Mouse (Mus musculus) embryonic facial prominence, embryonic 14.5 days (tissue): Measurements from ENCODE around the gene Olfr577. TPM values are rescaled to one million over a fixed set of nuclear protein-coding genes. Genes with fewer than 3 reads are reported as not detected.

Experiments used
- ATAC-seq: fragments of 200-750 bp; cut with Nextera tagmentation; 2 replicates; pipeline ENCODE4 v1.8.0; 2017; ENCODE audit warnings: low read depth, moderate number of reproducible peaks, moderate TSS enrichment
- DNase-seq: peaks from one replicate; pipeline ENCODE4 v3.0.0-alpha.2; 2015; ENCODE audit warnings: low spot score
- H3K27ac ChIP-seq: fragments of 300-500 bp; sonication (generic); replicated peaks from 2 replicates; pipeline ENCODE4 v1.5.1; 2014; ENCODE audit warnings: low read depth, mild to moderate bottlenecking, low read length, moderate library complexity
- H3K27me3 ChIP-seq: fragments of 300-500 bp; sonication (generic); replicated peaks from 2 replicates; pipeline ENCODE4 v1.6.1; 2014; ENCODE audit warnings: low read length; ENCODE audit not compliant: control insufficient read depth, insufficient read depth
- H3K36me3 ChIP-seq: fragments of 300-500 bp; sonication (generic); 2 replicates; pipeline ENCODE4 v1.6.1; 2014; ENCODE audit warnings: low read length, mixed read lengths; ENCODE audit not compliant: control insufficient read depth, insufficient read depth
- H3K4me1 ChIP-seq: fragments of 300-500 bp; sonication (generic); 2 replicates; pipeline ENCODE4 v1.6.1; 2014; ENCODE audit warnings: antibody characterized with exemption, low read length; ENCODE audit not compliant: control insufficient read depth, insufficient read depth
- H3K4me2 ChIP-seq: fragments of 300-500 bp; sonication (generic); 2 replicates; pipeline ENCODE4 v1.6.1; 2014; ENCODE audit warnings: low read depth, mild to moderate bottlenecking, low read length, moderate library complexity, mixed read lengths
- H3K4me3 ChIP-seq: fragments of 300-500 bp; sonication (generic); 2 replicates; pipeline ENCODE4 v1.5.1; 2014; ENCODE audit warnings: low read depth, mild to moderate bottlenecking, low read length
- H3K9ac ChIP-seq: fragments of 300-500 bp; sonication (generic); 2 replicates; pipeline ENCODE4 v1.6.1; 2014; ENCODE audit warnings: low read depth, mild to moderate bottlenecking, low read length, moderate library complexity, mixed read lengths
- H3K9me3 ChIP-seq: fragments of 300-500 bp; sonication (generic); 2 replicates; pipeline ENCODE4 v1.6.1; 2016; ENCODE audit warnings: low read length; ENCODE audit not compliant: control insufficient read depth
- WGBS: fragments of 180-500 bp; shearing (Covaris S2); extraction: QIAGEN DNeasy Blood & Tissue Kit; methylation state at CpG from one replicate; pipeline ENCODE4 v1.1.7; 2014; 5-methylcytosine and 5-hydroxymethylcytosine counted together
- polyA plus RNA-seq: library from polyadenylated mRNA; unstranded; fragments of >200 nt; fragmentation: Nextera tagmentation; extraction: Ambion mirVana; gene quantifications from 2 replicates; pipeline ENCODE4 v1.2.1, GENCODE M21; 2014

Gene Olfr577
- polyA plus RNA-seq, 1 experiment from 2014 or later: not detected

GRCm38 (mm10) chr7:102942475-102942874, 33.3 kb downstream of the Olfr577 start, which contains the start of gene Olfr573-ps1:
Olfr573-ps1 (minus strand) TSS chr7:102942575.
- no peak within 1 kb of the TSS for H3K4me3 ChIP-seq
- no peaks in the 10 kb centered on the region for H3K4me1 ChIP-seq
- H3K36me3 ChIP-seq: no peaks in the 10 kb centered on the region
- 87% methylated on average over 2 of the region's 2 CpGs for WGBS
- H3K9me3 ChIP-seq: no peaks in the 10 kb centered on the region
- H3K4me2 ChIP-seq: no peak within 1 kb of the TSS
- ATAC-seq (no peak), DNase-seq (no peak)
- no peak within 1 kb of the TSS for H3K9ac ChIP-seq
- no peaks in the 10 kb centered on the region for H3K27me3 ChIP-seq
- no peak within 1 kb of the TSS for H3K27ac ChIP-seq

DNA sequence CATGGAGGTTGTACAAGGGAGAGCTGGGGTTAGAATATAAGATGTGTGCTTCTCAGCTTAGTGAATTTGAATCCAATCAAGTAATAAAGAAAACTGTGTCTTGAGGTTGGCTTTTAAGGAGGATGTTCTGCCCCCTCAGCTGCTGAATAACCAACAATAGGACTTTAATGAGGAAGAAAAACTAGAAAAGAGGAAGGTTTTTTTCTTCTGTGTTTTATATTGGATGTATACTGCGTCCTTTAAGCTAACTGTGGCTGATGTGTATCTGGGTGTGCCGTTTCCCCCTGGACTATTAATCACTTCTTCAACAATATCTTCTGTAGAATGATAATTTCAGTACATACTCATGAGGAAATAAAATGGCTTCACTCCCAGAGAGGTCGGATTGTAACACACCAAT, 48.6 kb downstream of the Olfr577 start:
- no peaks in the 10 kb centered on the region for H3K27me3 ChIP-seq
- no peak overlapping the region for H3K27ac ChIP-seq
- H3K4me2 ChIP-seq: no peak overlapping the region
- no peaks in the 10 kb centered on the region for H3K9me3 ChIP-seq
- H3K9ac ChIP-seq: no peak overlapping the region
- no peak overlapping the region for H3K4me3 ChIP-seq
- DNase-seq: no peak
- H3K36me3 ChIP-seq: no peaks in the 10 kb centered on the region
- 71% methylated on average over 3 of the region's 3 CpGs for WGBS
- no peak for ATAC-seq
- no peaks in the 10 kb centered on the region for H3K4me1 ChIP-seq

- ATAC-seq: no peak
- WGBS: 47% methylated on average over 1 of the region's 1 CpGs
- H3K4me3 ChIP-seq: no peak within 1 kb of the TSS
These were observed 51.6 kb downstream of the Olfr577 start, which contains the start of gene Olfr572 for GRCm38 (mm10) chr7:102924109-102924508. Olfr572 (plus strand) TSS chr7:102924409.

More at GRCm38 (mm10) chr7:102924109-102924508, 51.6 kb downstream of the Olfr577 start, which contains the start of gene Olfr572:
- Histone ChIP-seq H3K4me1 (no peaks in the 10 kb centered on the region), H3K4me2 (no peak within 1 kb of the TSS), H3K36me3 (no peaks in the 10 kb centered on the region), H3K9ac (no peak within 1 kb of the TSS), H3K27me3 (no peaks in the 10 kb centered on the region), H3K27ac (no peak within 1 kb of the TSS), H3K9me3 (no peaks in the 10 kb centered on the region)
- DNase-seq: no peak

Other genes with a start within 250 kb of the Olfr577 start
- not detected in 2 replicates for gene Olfr559, start 248.5 kb downstream of the Olfr577 start, polyA plus RNA-seq
- not detected in 2 replicates for gene Olfr560, start 216.6 kb downstream of the Olfr577 start, polyA plus RNA-seq
- 1.0 and 1.5 TPM in 2 replicates for gene Olfr78, start 216.5 kb downstream of the Olfr577 start, polyA plus RNA-seq
- gene Olfr561, start 204.7 kb downstream of the Olfr577 start, polyA plus RNA-seq: 0.11 TPM in 1 of 2 replicates, not detected in the other
- gene Olfr564, start 172.5 kb downstream of the Olfr577 start, polyA plus RNA-seq: not detected in 2 replicates
- gene Olfr566, start 117.2 kb downstream of the Olfr577 start, polyA plus RNA-seq: 0.14 TPM in 1 of 2 replicates, not detected in the other
- not detected in 2 replicates for gene Olfr568, start 98.8 kb downstream of the Olfr577 start, polyA plus RNA-seq
- not detected in 2 replicates for gene Olfr569, start 85.1 kb downstream of the Olfr577 start, polyA plus RNA-seq
- gene Olfr570, start 81.4 kb downstream of the Olfr577 start, polyA plus RNA-seq: not detected in 2 replicates
- 0.06 and 0.08 TPM in 2 replicates for gene Olfr571, start 58.4 kb downstream of the Olfr577 start, polyA plus RNA-seq
- gene Olfr572, start 51.5 kb downstream of the Olfr577 start, polyA plus RNA-seq: not detected in 2 replicates
- not detected in 2 replicates for gene Olfr573-ps1, start 33.4 kb downstream of the Olfr577 start, polyA plus RNA-seq
- gene Olfr574, start 27.5 kb downstream of the Olfr577 start, polyA plus RNA-seq: not detected in 2 replicates
- not detected in 2 replicates for gene Olfr575, start 17.2 kb downstream of the Olfr577 start, polyA plus RNA-seq
- not detected in 2 replicates for gene Olfr576, start 13.3 kb downstream of the Olfr577 start, polyA plus RNA-seq
- gene Olfr578, start 13.4 kb upstream of the Olfr577 start, polyA plus RNA-seq: 0.08 and 0.31 TPM in 2 replicates
- gene Olfr582, start 62.1 kb upstream of the Olfr577 start, polyA plus RNA-seq: not detected in 2 replicates
- not detected in 2 replicates for gene Olfr583, start 75.4 kb upstream of the Olfr577 start, polyA plus RNA-seq
- 0.24 TPM in 1 of 2 replicates, not detected in the other for gene Olfr584, start 105.9 kb upstream of the Olfr577 start, polyA plus RNA-seq
- gene Olfr585, start 121.8 kb upstream of the Olfr577 start, polyA plus RNA-seq: not detected in 2 replicates
- gene Olfr586, start 149.7 kb upstream of the Olfr577 start, polyA plus RNA-seq: not detected in 2 replicates
- gene Olfr588-ps1, start 164.9 kb upstream of the Olfr577 start, polyA plus RNA-seq: not detected in 2 replicates
- gene Olfr589, start 180.4 kb upstream of the Olfr577 start, polyA plus RNA-seq: not detected in 2 replicates
- gene Olfr591, start 202.4 kb upstream of the Olfr577 start, polyA plus RNA-seq: 0.33 TPM in 1 of 2 replicates, not detected in the other
- gene Olfr592, start 208.9 kb upstream of the Olfr577 start, polyA plus RNA-seq: not detected in 2 replicates
- gene Olfr593, start 235.9 kb upstream of the Olfr577 start, polyA plus RNA-seq: not detected in 2 replicates
- not detected in 2 replicates for gene Olfr594, start 241.1 kb upstream of the Olfr577 start, polyA plus RNA-seq